Mouse (Mus musculus): ENCODE results near the gene Gpr156. TPM values are rescaled to one million over a fixed set of nuclear protein-coding genes. Genes with fewer than 3 reads are reported as not detected.
A peak's percentile ranks its signal among the peaks of the same experiment; 100 is the strongest.

The Gpr156 gene
- polyA plus RNA-seq, 1 experiment from 2014 or later: 1.3 TPM

GRCm38 (mm10) chr16:37938125-37939081 lies 22.1 kb downstream of the Gpr156 start:
- WGBS: 59% methylated on average over 16 of the region's 17 CpGs
- no peaks in the 10 kb centered on the region for H3K27me3 ChIP-seq (ENCODE audit: insufficient read depth, low read length)
- no peak overlapping the region for H3K4me2 ChIP-seq (replicated peaks; ENCODE audit: low read depth, low read length)
- ATAC-seq (ENCODE audit: low FRiP score, low TSS enrichment): peak; percentile 65
- no peaks in the 10 kb centered on the region for H3K9me3 ChIP-seq (ENCODE audit: low read length)
- H3K27ac ChIP-seq (ENCODE audit: low read length): no peak overlapping the region
- no peaks in the 10 kb centered on the region for H3K36me3 ChIP-seq (ENCODE audit: insufficient read depth, low read length)
- H3K4me1 ChIP-seq (ENCODE audit: insufficient read depth, low read length): 0 out of 2 replicates have a peak, but pooled peaks cover 2% of the 10 kb centered on the region
- H3K4me3 ChIP-seq (ENCODE audit: low read length): no peak overlapping the region
- H3K9ac ChIP-seq (replicated peaks; ENCODE audit: low read length): no peak overlapping the region

DNA sequence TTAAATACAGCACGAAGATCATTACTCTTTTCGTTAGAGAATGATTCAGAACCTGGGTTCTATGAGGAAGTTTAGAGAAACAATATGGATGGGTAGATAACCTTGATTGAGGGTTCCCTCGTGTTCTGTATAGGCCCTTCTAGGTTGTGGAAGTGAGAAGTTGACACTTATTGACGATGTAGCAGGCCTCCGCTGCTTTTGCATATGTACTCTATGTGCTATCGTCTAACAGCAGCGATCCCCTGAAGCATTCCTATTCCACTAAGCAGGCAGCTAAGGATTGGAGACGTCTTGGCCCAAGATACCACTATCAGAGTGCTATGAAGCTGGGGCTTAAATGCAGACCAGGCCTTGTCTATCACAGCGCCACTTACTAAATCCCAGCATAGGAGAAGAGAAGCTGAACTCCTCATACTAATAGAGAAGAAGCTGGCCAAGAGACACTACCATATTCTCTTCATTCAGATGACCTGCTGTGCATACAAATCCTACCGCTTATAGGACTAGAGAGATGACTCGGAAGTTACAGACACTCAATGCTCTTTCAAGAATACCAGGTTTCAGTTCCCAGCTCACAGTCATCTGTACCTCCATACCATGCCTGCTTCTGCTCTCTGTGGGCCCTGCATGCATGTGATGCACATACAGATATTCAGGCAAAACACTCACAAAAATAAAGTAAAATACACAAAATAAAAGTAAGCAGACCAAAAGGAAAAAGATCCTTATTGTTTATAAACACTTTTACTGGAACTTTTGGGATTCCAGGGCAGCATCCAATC lies 23.0 kb downstream of the Gpr156 start:
- Histone ChIP-seq H3K36me3 (ENCODE audit: insufficient read depth, low read length) (no peaks in the 10 kb centered on the region), H3K9ac (replicated peaks; ENCODE audit: low read length) (no peak overlapping the region), H3K9me3 (ENCODE audit: low read length) (no peaks in the 10 kb centered on the region), H3K27ac (ENCODE audit: low read length) (no peak overlapping the region), H3K4me2 (replicated peaks; ENCODE audit: low read depth, low read length) (no peak overlapping the region), H3K27me3 (ENCODE audit: insufficient read depth, low read length) (no peaks in the 10 kb centered on the region), H3K4me1 (ENCODE audit: insufficient read depth, low read length) (0 out of 2 replicates have a peak, but pooled peaks cover 2% of the 10 kb centered on the region), H3K4me3 (ENCODE audit: low read length) (no peak overlapping the region)
- 77% methylated on average over 11 of the region's 11 CpGs for WGBS
- ATAC-seq (ENCODE audit: low FRiP score, low TSS enrichment): no peak

GRCm38 (mm10) chr16:37940291-37940690 lies 24.0 kb downstream of the Gpr156 start:
- Histone ChIP-seq H3K4me2 (replicated peaks; ENCODE audit: low read depth, low read length) (0 out of 2 replicates have a peak overlapping the region, but pooled peaks have one; percentile 12), H3K4me1 (ENCODE audit: insufficient read depth, low read length) (0 out of 2 replicates have a peak, but pooled peaks cover 2% of the 10 kb centered on the region), H3K27me3 (ENCODE audit: insufficient read depth, low read length) (no peaks in the 10 kb centered on the region), H3K4me3 (ENCODE audit: low read length) (no peak overlapping the region), H3K27ac (ENCODE audit: low read length) (no peak overlapping the region), H3K36me3 (ENCODE audit: insufficient read depth, low read length) (no peaks in the 10 kb centered on the region), H3K9ac (replicated peaks; ENCODE audit: low read length) (no peak overlapping the region), H3K9me3 (ENCODE audit: low read length) (no peaks in the 10 kb centered on the region)
- 58% methylated on average over 10 of the region's 10 CpGs for WGBS
- no peak for ATAC-seq (ENCODE audit: low FRiP score, low TSS enrichment)

- Histone ChIP-seq H3K4me3 (ENCODE audit: low read length) (no peak overlapping the region), H3K9ac (replicated peaks; ENCODE audit: low read length) (no peak overlapping the region), H3K4me1 (ENCODE audit: insufficient read depth, low read length) (0 out of 2 replicates have a peak, but pooled peaks cover 2% of the 10 kb centered on the region), H3K27ac (ENCODE audit: low read length) (no peak overlapping the region), H3K9me3 (ENCODE audit: low read length) (no peaks in the 10 kb centered on the region), H3K27me3 (ENCODE audit: insufficient read depth, low read length) (no peaks in the 10 kb centered on the region), H3K4me2 (replicated peaks; ENCODE audit: low read depth, low read length) (no peak overlapping the region), H3K36me3 (ENCODE audit: insufficient read depth, low read length) (no peaks in the 10 kb centered on the region)
- 66% methylated on average over 2 of the region's 2 CpGs for WGBS
- ATAC-seq (ENCODE audit: low FRiP score, low TSS enrichment): no peak
Measured at GRCm38 (mm10) chr16:37943701-37944100, 27.4 kb downstream of the Gpr156 start.

DNA sequence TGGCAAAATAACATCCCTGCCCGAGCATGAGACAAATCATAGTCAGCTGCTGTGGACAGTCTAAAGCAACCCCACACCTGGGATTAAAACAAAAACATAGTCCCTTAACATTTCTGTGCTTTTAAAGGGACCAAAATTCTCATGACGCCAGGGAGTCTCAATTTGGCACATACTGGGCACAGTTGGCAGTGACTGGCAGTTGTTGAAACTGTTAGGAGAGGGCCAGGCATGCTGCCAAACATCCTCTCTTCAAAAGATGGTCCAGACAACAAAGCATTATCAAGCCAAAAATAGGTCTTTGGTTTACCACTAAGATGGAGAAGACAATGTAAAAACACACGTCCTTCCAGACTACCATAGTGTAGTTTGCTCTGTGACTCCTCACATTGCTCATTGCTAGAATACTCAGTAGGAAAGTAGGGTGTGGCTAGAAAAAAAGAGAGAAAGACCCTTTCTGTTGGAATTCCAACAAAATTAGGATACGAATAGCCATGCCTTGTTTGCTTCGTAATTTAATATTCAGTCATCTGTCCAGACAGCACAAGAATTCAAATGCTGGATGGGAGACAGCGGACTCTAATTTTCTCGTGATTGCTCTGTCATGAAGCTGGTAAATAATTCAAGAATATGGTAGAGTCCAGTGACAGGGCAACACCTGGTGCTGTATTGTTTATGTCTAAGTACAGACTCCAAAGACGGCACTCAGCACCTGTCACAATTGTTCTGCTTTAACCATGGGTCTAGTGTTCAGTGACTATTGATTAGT lies 28.9 kb downstream of the Gpr156 start:
- 0 out of 2 replicates have a peak, but pooled peaks cover 1% of the 10 kb centered on the region for H3K4me1 ChIP-seq (ENCODE audit: insufficient read depth, low read length)
- H3K36me3 ChIP-seq (ENCODE audit: insufficient read depth, low read length): no peaks in the 10 kb centered on the region
- ATAC-seq (ENCODE audit: low FRiP score, low TSS enrichment): no peak
- no peak overlapping the region for H3K4me2 ChIP-seq (replicated peaks; ENCODE audit: low read depth, low read length)
- no peak overlapping the region for H3K9ac ChIP-seq (replicated peaks; ENCODE audit: low read length)
- 76% methylated on average over 8 of the region's 8 CpGs for WGBS
- H3K27ac ChIP-seq (ENCODE audit: low read length): no peak overlapping the region
- no peaks in the 10 kb centered on the region for H3K9me3 ChIP-seq (ENCODE audit: low read length)
- no peak overlapping the region for H3K4me3 ChIP-seq (ENCODE audit: low read length)
- H3K27me3 ChIP-seq (ENCODE audit: insufficient read depth, low read length): no peaks in the 10 kb centered on the region

- ATAC-seq (ENCODE audit: low FRiP score, low TSS enrichment): peak; percentile 76; the same call in 1 of the 2 replicates
- H3K36me3 ChIP-seq (ENCODE audit: insufficient read depth, low read length): no peaks in the 10 kb centered on the region
- WGBS: 32% methylated on average over 5 of the region's 5 CpGs
Measured at GRCm38 (mm10) chr16:37947160-37947559, 30.9 kb downstream of the Gpr156 start.

DNA sequence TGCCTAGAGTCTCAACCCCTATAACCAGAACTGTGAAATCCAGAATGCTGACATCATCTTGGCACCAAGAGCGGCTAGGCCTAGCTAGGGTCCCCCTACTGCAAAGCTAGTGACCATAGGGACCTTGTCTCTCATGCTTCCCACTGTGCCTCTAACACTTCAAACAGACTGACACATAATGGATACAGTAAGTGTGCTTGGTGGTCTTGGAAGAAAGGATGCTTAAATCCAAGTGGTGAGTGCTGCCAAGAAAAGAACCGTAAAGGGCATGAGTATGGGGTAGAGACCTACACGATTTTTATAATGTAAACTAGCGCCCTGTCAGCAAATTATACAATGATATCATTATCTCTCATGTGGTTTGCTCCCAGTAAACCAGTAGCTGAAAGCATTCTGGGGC lies 32.1 kb downstream of the Gpr156 start:
- Histone ChIP-seq H3K27ac (ENCODE audit: low read length) (no peak overlapping the region), H3K4me2 (replicated peaks; ENCODE audit: low read depth, low read length) (no peak overlapping the region), H3K4me1 (ENCODE audit: insufficient read depth, low read length) (no peaks in the 10 kb centered on the region), H3K27me3 (ENCODE audit: insufficient read depth, low read length) (no peaks in the 10 kb centered on the region), H3K4me3 (ENCODE audit: low read length) (no peak overlapping the region), H3K9me3 (ENCODE audit: low read length) (no peaks in the 10 kb centered on the region), H3K36me3 (ENCODE audit: insufficient read depth, low read length) (no peaks in the 10 kb centered on the region), H3K9ac (replicated peaks; ENCODE audit: low read length) (no peak overlapping the region)
- 91% methylated on average over 4 of the region's 4 CpGs for WGBS
- ATAC-seq (ENCODE audit: low FRiP score, low TSS enrichment): no peak

More at GRCm38 (mm10) chr16:37947160-37947559, 30.9 kb downstream of the Gpr156 start:
- Histone ChIP-seq H3K9ac (replicated peaks; ENCODE audit: low read length) (no peak overlapping the region), H3K4me3 (ENCODE audit: low read length) (no peak overlapping the region), H3K9me3 (ENCODE audit: low read length) (no peaks in the 10 kb centered on the region), H3K4me2 (replicated peaks; ENCODE audit: low read depth, low read length) (no peak overlapping the region), H3K27ac (ENCODE audit: low read length) (no peak overlapping the region), H3K27me3 (ENCODE audit: insufficient read depth, low read length) (no peaks in the 10 kb centered on the region), H3K4me1 (ENCODE audit: insufficient read depth, low read length) (no peaks in the 10 kb centered on the region)

DNA sequence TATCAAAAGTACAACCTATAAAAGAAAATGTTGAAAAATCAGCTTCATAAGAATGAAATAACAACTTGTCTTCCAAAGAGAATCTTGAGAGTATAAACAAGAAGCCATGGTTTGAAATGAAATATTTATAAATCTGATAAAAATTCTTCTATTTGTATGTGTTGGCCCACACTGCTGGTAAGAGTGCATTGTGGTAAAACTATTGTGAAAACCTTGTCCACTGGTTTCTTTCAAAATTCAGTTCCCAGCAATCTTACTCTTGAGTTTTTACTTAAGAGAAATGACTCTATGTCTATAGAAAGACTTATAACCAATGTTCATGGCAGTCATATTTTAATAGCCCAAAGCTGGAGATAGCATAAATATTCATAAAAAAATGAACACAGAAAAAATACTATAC lies 34.9 kb downstream of the Gpr156 start:
- H3K4me1 ChIP-seq (ENCODE audit: insufficient read depth, low read length): peaks cover 7% of the 10 kb centered on the region
- H3K27ac ChIP-seq (ENCODE audit: low read length): no peak overlapping the region
- no peaks in the 10 kb centered on the region for H3K27me3 ChIP-seq (ENCODE audit: insufficient read depth, low read length)
- H3K9me3 ChIP-seq (ENCODE audit: low read length): no peaks in the 10 kb centered on the region
- no peak overlapping the region for H3K4me2 ChIP-seq (replicated peaks; ENCODE audit: low read depth, low read length)
- H3K9ac ChIP-seq (replicated peaks; ENCODE audit: low read length): no peak overlapping the region
- no peak for ATAC-seq (ENCODE audit: low FRiP score, low TSS enrichment)
- no peak overlapping the region for H3K4me3 ChIP-seq (ENCODE audit: low read length)
- no peaks in the 10 kb centered on the region for H3K36me3 ChIP-seq (ENCODE audit: insufficient read depth, low read length)

GRCm38 (mm10) chr16:37953186-37953585 lies 36.9 kb downstream of the Gpr156 start:
- Histone ChIP-seq H3K27ac (ENCODE audit: low read length) (no peak overlapping the region), H3K9ac (replicated peaks; ENCODE audit: low read length) (no peak overlapping the region), H3K36me3 (ENCODE audit: insufficient read depth, low read length) (no peaks in the 10 kb centered on the region), H3K4me3 (ENCODE audit: low read length) (no peak overlapping the region), H3K27me3 (ENCODE audit: insufficient read depth, low read length) (no peaks in the 10 kb centered on the region), H3K9me3 (ENCODE audit: low read length) (no peaks in the 10 kb centered on the region), H3K4me2 (replicated peaks; ENCODE audit: low read depth, low read length) (no peak overlapping the region), H3K4me1 (ENCODE audit: insufficient read depth, low read length) (peaks cover 7% of the 10 kb centered on the region)
- WGBS: 34% methylated on average over 4 of the region's 4 CpGs
- ATAC-seq (ENCODE audit: low FRiP score, low TSS enrichment): no peak

Measured in kidney, embryonic 16.5 days (tissue).